Mouse (Mus musculus): Measurements from ENCODE around the gene Slc35b4. TPM values are rescaled to one million over a fixed set of nuclear protein-coding genes. Genes with fewer than 3 reads are reported as not detected.

The Slc35b4 gene
- polyA plus RNA-seq, 1 experiment from 2014 or later, result 17.2 TPM

- ATAC-seq, result no peak
- H3K27me3 ChIP-seq (replicated peaks; ENCODE audit: control insufficient read depth, insufficient read depth, low read length), result no peaks in the 10 kb centered on the region
- peaks cover 16% of the 10 kb centered on the region for H3K36me3 ChIP-seq (ENCODE audit: control insufficient read depth, insufficient read depth)
- H3K9ac ChIP-seq (ENCODE audit: low read depth, low read length), result no peak overlapping the region
- H3K27ac ChIP-seq (ENCODE audit: low read depth, low read length), result no peak overlapping the region
- H3K4me1 ChIP-seq (replicated peaks; ENCODE audit: control insufficient read depth, insufficient read depth, low read length), result peaks cover 10% of the 10 kb centered on the region; the same call in 1 of the 2 replicates
- WGBS, result 89% methylated on average over 12 of the region's 12 CpGs
- TF ChIP-seq CTCF (IDR thresholded peaks at IDR 0.05; ENCODE audit: low read depth), result no peak
- no peak overlapping the region for H3K4me2 ChIP-seq (replicated peaks; ENCODE audit: low read depth)
- no peaks in the 10 kb centered on the region for H3K9me3 ChIP-seq (ENCODE audit: control insufficient read depth)
- no peak overlapping the region for H3K4me3 ChIP-seq (ENCODE audit: low read depth, low read length)
Observed at GRCm38 (mm10) chr6:34173251-34173650, 3.7 kb downstream of the Slc35b4 start.

DNA sequence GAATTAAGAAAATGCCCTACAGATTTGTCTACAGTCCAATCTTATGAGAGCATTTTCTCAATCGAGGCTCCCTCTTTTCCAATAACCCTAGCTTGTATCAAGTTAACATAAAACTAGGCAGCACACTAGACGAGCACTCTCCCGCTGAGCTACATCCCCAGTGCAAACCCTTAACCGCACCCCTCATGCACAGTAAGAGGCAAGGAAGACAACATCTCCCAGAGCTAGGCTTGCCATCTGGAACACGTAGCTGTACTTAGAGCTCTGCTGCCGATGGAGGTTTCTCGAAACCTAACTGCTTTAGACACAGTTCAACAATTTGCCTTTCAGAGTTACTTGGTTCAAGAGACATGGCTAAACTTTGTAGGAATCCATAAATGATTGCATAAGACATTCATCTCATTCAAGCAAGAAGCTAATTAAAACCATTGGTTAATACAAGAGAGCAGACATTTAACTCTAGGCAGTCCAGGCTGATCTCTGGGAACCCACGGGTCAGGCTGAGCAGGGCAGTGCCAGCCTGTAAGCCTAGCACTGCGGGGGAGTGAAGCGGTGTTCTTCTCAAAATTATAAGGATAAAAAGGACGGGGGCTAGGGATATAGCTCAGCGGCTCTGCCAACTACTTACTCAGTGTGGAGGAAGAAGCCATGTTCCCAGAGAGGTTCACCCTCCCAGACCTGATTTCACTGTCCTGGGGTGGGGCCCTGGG is 5.0 kb downstream of the Slc35b4 start:
- WGBS, result 89% methylated on average over 12 of the region's 12 CpGs
- TF ChIP-seq CTCF (IDR thresholded peaks at IDR 0.05; ENCODE audit: low read depth), result no peak
- H3K9me3 ChIP-seq (ENCODE audit: control insufficient read depth), result no peaks in the 10 kb centered on the region
- H3K4me3 ChIP-seq (ENCODE audit: low read depth, low read length), result no peak overlapping the region
- H3K4me1 ChIP-seq (replicated peaks; ENCODE audit: control insufficient read depth, insufficient read depth, low read length), result peaks cover 6% of the 10 kb centered on the region; the same call in 1 of the 2 replicates
- H3K4me2 ChIP-seq (replicated peaks; ENCODE audit: low read depth), result no peak overlapping the region
- H3K9ac ChIP-seq (ENCODE audit: low read depth, low read length), result no peak overlapping the region
- no peak for ATAC-seq
- no peaks in the 10 kb centered on the region for H3K27me3 ChIP-seq (replicated peaks; ENCODE audit: control insufficient read depth, insufficient read depth, low read length)
- peaks cover 24% of the 10 kb centered on the region for H3K36me3 ChIP-seq (ENCODE audit: control insufficient read depth, insufficient read depth)
- no peak overlapping the region for H3K27ac ChIP-seq (ENCODE audit: low read depth, low read length)

- Histone ChIP-seq H3K4me1 (replicated peaks; ENCODE audit: control insufficient read depth, insufficient read depth, low read length) (peaks cover 6% of the 10 kb centered on the region; the same call in 1 of the 2 replicates), H3K9ac (ENCODE audit: low read depth, low read length) (no peak overlapping the region), H3K4me3 (ENCODE audit: low read depth, low read length) (no peak overlapping the region), H3K27me3 (replicated peaks; ENCODE audit: control insufficient read depth, insufficient read depth, low read length) (no peaks in the 10 kb centered on the region), H3K4me2 (replicated peaks; ENCODE audit: low read depth) (no peak overlapping the region), H3K36me3 (ENCODE audit: control insufficient read depth, insufficient read depth) (peaks cover 31% of the 10 kb centered on the region), H3K9me3 (ENCODE audit: control insufficient read depth) (no peaks in the 10 kb centered on the region), H3K27ac (ENCODE audit: low read depth, low read length) (no peak overlapping the region)
- TF ChIP-seq CTCF (IDR thresholded peaks at IDR 0.05; ENCODE audit: low read depth), result no peak
- 69% methylated on average over 7 of the region's 7 CpGs for WGBS
- no peak for ATAC-seq
Observed at GRCm38 (mm10) chr6:34170844-34171494, 5.9 kb downstream of the Slc35b4 start.

DNA sequence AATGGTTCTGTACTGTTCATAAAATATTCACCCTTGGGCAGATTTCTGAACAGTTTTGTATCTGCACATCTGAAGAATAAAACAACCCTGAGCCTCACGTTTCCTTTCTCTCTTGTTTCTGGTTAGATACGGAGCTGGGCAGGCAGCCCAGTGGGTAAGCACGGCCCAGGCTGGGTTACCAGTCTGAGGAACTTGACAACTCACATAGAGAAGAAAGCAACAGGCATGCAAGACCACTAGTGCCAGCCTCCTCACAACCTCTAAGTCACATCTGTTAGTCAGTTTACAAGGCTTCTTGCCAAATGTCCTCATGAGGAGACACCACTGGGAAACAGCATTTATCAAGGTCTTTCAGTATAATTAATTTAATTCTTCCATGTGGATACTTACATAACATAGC is 8.1 kb downstream of the Slc35b4 start:
- TF ChIP-seq CTCF (IDR thresholded peaks at IDR 0.05; ENCODE audit: low read depth), result no peak
- ATAC-seq, result no peak
- H3K4me2 ChIP-seq (replicated peaks; ENCODE audit: low read depth), result no peak overlapping the region
- no peak overlapping the region for H3K9ac ChIP-seq (ENCODE audit: low read depth, low read length)
- H3K4me1 ChIP-seq (replicated peaks; ENCODE audit: control insufficient read depth, insufficient read depth, low read length), result no peaks in the 10 kb centered on the region
- H3K36me3 ChIP-seq (ENCODE audit: control insufficient read depth, insufficient read depth), result peaks cover 49% of the 10 kb centered on the region
- H3K9me3 ChIP-seq (ENCODE audit: control insufficient read depth), result no peaks in the 10 kb centered on the region
- no peaks in the 10 kb centered on the region for H3K27me3 ChIP-seq (replicated peaks; ENCODE audit: control insufficient read depth, insufficient read depth, low read length)
- H3K27ac ChIP-seq (ENCODE audit: low read depth, low read length), result no peak overlapping the region
- WGBS, result 83% methylated on average over 3 of the region's 3 CpGs
- H3K4me3 ChIP-seq (ENCODE audit: low read depth, low read length), result no peak overlapping the region

- H3K36me3 ChIP-seq (ENCODE audit: control insufficient read depth, insufficient read depth), result peaks cover 81% of the 10 kb centered on the region
Observed at GRCm38 (mm10) chr6:34163014-34163413, 13.9 kb downstream of the Slc35b4 start.

DNA sequence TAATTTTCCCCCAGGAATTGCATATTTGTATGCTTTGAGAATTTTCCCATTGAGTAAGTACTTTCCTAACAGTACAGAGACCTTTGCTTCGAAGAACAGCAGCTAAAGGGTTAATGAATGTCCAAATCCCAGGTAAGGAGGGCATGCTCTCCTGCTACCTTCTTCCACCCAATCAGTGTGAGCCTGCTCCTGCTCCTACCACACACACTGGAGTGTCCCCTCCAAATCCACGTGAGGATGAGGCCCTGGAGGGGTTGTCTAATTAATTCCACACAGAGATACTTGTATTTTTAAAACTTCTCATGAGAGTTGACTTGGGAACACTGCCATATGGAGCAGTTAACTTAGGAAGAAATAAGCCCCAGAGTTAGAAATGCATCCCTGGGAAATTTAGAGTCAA is 14.3 kb downstream of the Slc35b4 start:
- Histone ChIP-seq H3K4me2 (replicated peaks; ENCODE audit: low read depth) (no peak overlapping the region), H3K4me3 (ENCODE audit: low read depth, low read length) (no peak overlapping the region), H3K27ac (ENCODE audit: low read depth, low read length) (no peak overlapping the region), H3K4me1 (replicated peaks; ENCODE audit: control insufficient read depth, insufficient read depth, low read length) (no peaks in the 10 kb centered on the region), H3K9me3 (ENCODE audit: control insufficient read depth) (no peaks in the 10 kb centered on the region), H3K27me3 (replicated peaks; ENCODE audit: control insufficient read depth, insufficient read depth, low read length) (no peaks in the 10 kb centered on the region), H3K9ac (ENCODE audit: low read depth, low read length) (no peak overlapping the region), H3K36me3 (ENCODE audit: control insufficient read depth, insufficient read depth) (peaks cover 84% of the 10 kb centered on the region)
- ATAC-seq, result no peak
- 71% methylated on average over 2 of the region's 2 CpGs for WGBS
- no peak for TF ChIP-seq CTCF (IDR thresholded peaks at IDR 0.05; ENCODE audit: low read depth)

More at GRCm38 (mm10) chr6:34163014-34163413, 13.9 kb downstream of the Slc35b4 start:
- ATAC-seq, result no peak
- H3K9ac ChIP-seq (ENCODE audit: low read depth, low read length), result no peak overlapping the region
- H3K27me3 ChIP-seq (replicated peaks; ENCODE audit: control insufficient read depth, insufficient read depth, low read length), result no peaks in the 10 kb centered on the region
- H3K4me1 ChIP-seq (replicated peaks; ENCODE audit: control insufficient read depth, insufficient read depth, low read length), result no peaks in the 10 kb centered on the region
- no peak overlapping the region for H3K4me3 ChIP-seq (ENCODE audit: low read depth, low read length)
- no peak overlapping the region for H3K4me2 ChIP-seq (replicated peaks; ENCODE audit: low read depth)
- H3K27ac ChIP-seq (ENCODE audit: low read depth, low read length), result no peak overlapping the region
- TF ChIP-seq CTCF (IDR thresholded peaks at IDR 0.05; ENCODE audit: low read depth), result no peak
- no peaks in the 10 kb centered on the region for H3K9me3 ChIP-seq (ENCODE audit: control insufficient read depth)
- 84% methylated on average over 9 of the region's 9 CpGs for WGBS
